Mouse (Mus musculus): Measurements from ENCODE around the gene Mccc1. TPM values are rescaled to one million over a fixed set of nuclear protein-coding genes. Genes with fewer than 3 reads are reported as not detected.

The Mccc1 gene
- polyA plus RNA-seq, 1 experiment, result 29.8 TPM

DNA sequence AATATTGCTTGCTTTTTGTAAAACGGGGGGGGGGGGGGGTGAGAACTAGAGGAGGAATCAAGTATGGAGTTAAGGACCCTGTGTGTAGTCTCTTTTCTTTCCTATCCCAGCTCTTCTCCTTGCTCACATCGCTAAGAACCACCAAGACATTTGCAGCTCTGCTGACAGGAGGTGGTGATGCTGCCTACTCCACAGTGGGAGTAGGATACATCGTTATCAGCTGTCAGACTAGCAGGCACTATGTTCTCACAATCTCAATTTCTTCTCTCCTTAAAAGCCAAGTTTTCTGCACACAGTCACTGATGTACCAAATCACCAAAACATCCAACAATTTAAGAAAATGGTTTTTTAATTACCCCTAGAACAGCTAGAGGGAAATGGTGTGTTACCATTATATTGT lies 71.1 kb downstream of the Mccc1 start:
- Histone ChIP-seq H3K4me1 (ENCODE audit: control insufficient read depth, insufficient read depth, low read length) (peaks cover 7% of the 10 kb centered on the region), H3K4me3 (ENCODE audit: insufficient read depth, low read length) (no peak overlapping the region), H3K27ac (ENCODE audit: insufficient read depth, low read length) (no peak overlapping the region)
- no peak for TF ChIP-seq POLR2A (IDR thresholded peaks at IDR 0.05; ENCODE audit: extremely low read depth, insufficient read depth, low read length)
- no peak for TF ChIP-seq CTCF (IDR thresholded peaks at IDR 0.05; ENCODE audit: extremely low read depth, insufficient read depth, low read length)

DNA sequence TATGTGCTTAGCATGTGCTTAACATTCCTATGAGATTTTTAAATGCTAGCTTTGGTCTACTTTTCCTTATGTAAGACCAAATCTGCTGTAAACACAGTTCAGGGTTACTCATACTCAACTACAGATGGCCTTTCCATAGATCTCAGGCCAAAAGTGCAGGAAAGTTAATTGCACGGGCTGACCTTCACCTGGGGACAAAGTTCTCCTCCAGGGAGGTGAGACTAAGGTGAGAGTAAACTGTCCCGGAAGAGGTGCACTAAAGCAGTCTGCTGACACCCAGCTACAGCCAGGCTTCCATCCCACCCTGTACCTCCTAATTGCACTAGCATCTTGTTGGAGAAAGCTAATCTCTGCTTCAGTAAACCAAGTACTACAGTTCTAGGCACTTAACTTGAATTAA lies 74.6 kb downstream of the Mccc1 start:
- Histone ChIP-seq H3K27ac (ENCODE audit: insufficient read depth, low read length) (no peak overlapping the region), H3K4me1 (ENCODE audit: control insufficient read depth, insufficient read depth, low read length) (peaks cover 2% of the 10 kb centered on the region; the same call in 1 of the 2 replicates), H3K4me3 (ENCODE audit: insufficient read depth, low read length) (no peak overlapping the region)
- no peak for TF ChIP-seq CTCF (IDR thresholded peaks at IDR 0.05; ENCODE audit: extremely low read depth, insufficient read depth, low read length)
- TF ChIP-seq POLR2A (IDR thresholded peaks at IDR 0.05; ENCODE audit: extremely low read depth, insufficient read depth, low read length), result no peak

DNA sequence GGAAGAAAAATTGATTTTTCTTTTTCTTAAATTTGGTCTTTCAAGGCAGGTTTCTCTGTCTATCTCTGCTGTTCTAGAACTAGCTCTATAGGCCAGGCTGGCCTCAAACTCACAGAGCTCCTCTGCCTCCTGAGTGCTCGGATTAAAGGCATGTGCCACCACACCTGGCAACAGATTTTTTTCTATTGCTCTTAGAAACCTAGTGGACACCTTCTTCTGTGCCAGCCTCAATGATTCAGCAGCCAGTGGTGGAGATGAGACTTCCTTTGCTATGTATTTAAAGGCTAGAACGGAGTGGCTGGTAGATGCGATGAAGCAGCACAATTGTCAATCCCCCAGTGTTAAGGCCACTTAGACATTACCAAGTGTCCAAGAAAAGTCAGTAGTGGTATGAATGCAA lies 76.5 kb downstream of the Mccc1 start:
- no peak overlapping the region for H3K27ac ChIP-seq (ENCODE audit: insufficient read depth, low read length)
- TF ChIP-seq CTCF (IDR thresholded peaks at IDR 0.05; ENCODE audit: extremely low read depth, insufficient read depth, low read length), result no peak
- TF ChIP-seq POLR2A (IDR thresholded peaks at IDR 0.05; ENCODE audit: extremely low read depth, insufficient read depth, low read length), result no peak
- H3K4me3 ChIP-seq (ENCODE audit: insufficient read depth, low read length), result no peak overlapping the region
- H3K4me1 ChIP-seq (ENCODE audit: control insufficient read depth, insufficient read depth, low read length), result no peaks in the 10 kb centered on the region; the same call in 1 of the 2 replicates

DNA sequence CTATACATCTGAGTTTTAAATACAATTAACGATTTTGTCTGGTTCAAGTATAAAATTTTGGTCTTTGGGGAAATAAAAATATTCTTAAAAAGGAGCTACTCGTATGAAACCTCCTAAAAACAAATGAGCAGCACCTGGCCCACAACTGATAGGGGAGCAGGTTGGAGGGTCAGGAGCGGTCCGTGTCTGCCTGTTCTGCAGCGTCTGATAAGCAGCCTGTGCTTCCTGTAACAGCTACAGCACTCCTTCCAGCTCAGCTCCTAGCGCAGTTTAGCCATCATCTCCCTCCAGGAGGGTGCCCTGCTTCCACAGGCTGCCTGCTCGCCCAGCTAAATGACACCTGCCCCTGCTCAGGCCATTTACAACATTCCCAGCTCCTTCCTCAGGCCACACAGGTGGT lies 77.0 kb downstream of the Mccc1 start:
- TF ChIP-seq POLR2A (IDR thresholded peaks at IDR 0.05; ENCODE audit: extremely low read depth, insufficient read depth, low read length), result no peak
- no peak for TF ChIP-seq CTCF (IDR thresholded peaks at IDR 0.05; ENCODE audit: extremely low read depth, insufficient read depth, low read length)
- Histone ChIP-seq H3K27ac (ENCODE audit: insufficient read depth, low read length) (no peak overlapping the region), H3K4me1 (ENCODE audit: control insufficient read depth, insufficient read depth, low read length) (no peaks in the 10 kb centered on the region; the same call in 1 of the 2 replicates), H3K4me3 (ENCODE audit: insufficient read depth, low read length) (no peak overlapping the region)

DNA sequence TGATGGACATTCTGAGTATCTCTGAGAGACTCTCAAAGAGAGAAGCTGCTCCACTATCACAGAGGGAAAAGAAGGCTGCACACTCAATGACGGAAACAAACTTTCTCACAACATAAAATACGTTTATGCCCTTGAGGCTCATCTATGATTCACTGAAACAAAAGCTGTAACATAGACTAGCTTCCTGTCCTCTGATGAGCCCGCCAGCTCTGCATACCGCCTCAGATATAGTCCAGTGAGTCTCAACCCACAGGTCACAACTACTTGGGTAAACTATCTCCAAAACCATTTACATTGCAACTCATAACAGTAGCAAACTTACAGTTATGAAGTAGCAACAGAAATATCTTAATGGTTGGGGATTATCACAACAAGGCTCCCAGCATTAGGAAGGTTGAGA lies 78.0 kb downstream of the Mccc1 start:
- Histone ChIP-seq H3K4me1 (ENCODE audit: control insufficient read depth, insufficient read depth, low read length) (no peaks in the 10 kb centered on the region; the same call in 1 of the 2 replicates), H3K4me3 (ENCODE audit: insufficient read depth, low read length) (no peak overlapping the region), H3K27ac (ENCODE audit: insufficient read depth, low read length) (no peak overlapping the region)
- TF ChIP-seq CTCF (IDR thresholded peaks at IDR 0.05; ENCODE audit: extremely low read depth, insufficient read depth, low read length) (no peak), POLR2A (IDR thresholded peaks at IDR 0.05; ENCODE audit: extremely low read depth, insufficient read depth, low read length) (no peak)

DNA sequence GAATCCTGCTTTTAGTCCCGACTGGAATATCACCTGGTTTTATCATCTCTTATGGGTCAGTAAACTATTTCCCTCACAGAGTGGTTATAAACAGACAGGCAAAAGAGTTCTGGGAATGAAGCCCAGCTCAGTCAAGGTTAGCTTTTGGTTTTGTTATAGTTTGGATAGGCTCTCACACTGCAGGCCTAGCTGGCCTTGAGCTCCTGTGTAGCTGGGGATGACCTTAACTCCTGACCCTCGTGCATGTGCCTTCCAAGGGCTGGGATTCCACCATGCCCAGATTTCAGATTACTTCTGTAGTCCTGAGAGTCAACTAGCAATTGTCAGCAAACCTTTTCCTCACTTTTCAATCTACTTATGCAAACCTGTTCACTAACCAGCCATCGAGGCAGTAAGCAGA lies 82.2 kb downstream of the Mccc1 start:
- Histone ChIP-seq H3K27ac (ENCODE audit: insufficient read depth, low read length) (no peak overlapping the region), H3K4me1 (ENCODE audit: control insufficient read depth, insufficient read depth, low read length) (no peaks in the 10 kb centered on the region), H3K4me3 (ENCODE audit: insufficient read depth, low read length) (no peak overlapping the region)
- no peak for TF ChIP-seq CTCF (IDR thresholded peaks at IDR 0.05; ENCODE audit: extremely low read depth, insufficient read depth, low read length)
- no peak for TF ChIP-seq POLR2A (IDR thresholded peaks at IDR 0.05; ENCODE audit: extremely low read depth, insufficient read depth, low read length)

Other genes starting within 250 kb of the Mccc1 start
- gene Atp11b, start 246.6 kb downstream of the Mccc1 start, polyA plus RNA-seq (2012; rRNA removed), result 189 and 215 TPM in 2 replicates
- 33.5 and 36.3 TPM in 2 replicates for gene Dcun1d1, start 63.2 kb downstream of the Mccc1 start, polyA plus RNA-seq (2012; rRNA removed)
- not detected in 2 replicates for gene Ccdc144b, start 52.9 kb upstream of the Mccc1 start, polyA plus RNA-seq (2012; rRNA removed)
- 46.5 and 52.4 TPM in 2 replicates for gene Acad9, start 65.3 kb upstream of the Mccc1 start, polyA plus RNA-seq (2012; rRNA removed)
- 5.9 TPM in 2 replicates for gene D3Ertd254e, start 150.3 kb upstream of the Mccc1 start, polyA plus RNA-seq (2012; rRNA removed)
- 4.7 and 5.4 TPM in 2 replicates for gene Qrfpr, start 221.6 kb upstream of the Mccc1 start, polyA plus RNA-seq (2012; rRNA removed)